Mouse (Mus musculus) liver, embryonic 14.5 days (tissue): ENCODE measurements around the gene Pdzk1.

Experiments used
- CTCF ChIP-seq: IDR thresholded peaks from 2 replicates; pipeline ENCODE4 v1.5.1; 2016; ENCODE audit warnings: antibody characterized with exemption, low read depth, control low read depth
- EP300 ChIP-seq: IDR thresholded peaks from 2 replicates; pipeline ENCODE4 v1.6.1; 2016; ENCODE audit warnings: antibody characterized with exemption, low read depth

DNA sequence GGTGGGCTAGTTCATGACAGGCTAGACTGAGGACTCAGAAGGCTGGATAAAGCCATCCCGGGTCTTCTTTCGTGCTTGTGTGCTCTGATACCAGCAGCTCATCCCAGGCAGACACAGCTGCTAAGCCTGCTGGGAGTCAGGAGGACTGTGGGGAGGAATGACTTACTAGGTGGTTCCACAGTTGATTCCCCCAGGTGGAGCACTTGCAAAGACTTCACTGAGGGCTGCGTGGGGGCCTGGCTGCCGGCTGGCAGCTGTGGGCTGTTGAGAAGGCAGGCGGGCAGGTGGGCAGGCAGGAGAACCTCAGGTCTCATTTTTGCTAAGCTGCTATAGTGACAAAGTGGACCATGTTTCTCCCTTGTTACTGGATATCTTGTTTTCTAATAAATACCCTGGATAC, 31.4 kb downstream of the Pdzk1 start:
- TF ChIP-seq CTCF (no peak), EP300 (no peak)
